Mouse (Mus musculus): ENCODE data around the gene Otud7b.

The Otud7b gene

DNA sequence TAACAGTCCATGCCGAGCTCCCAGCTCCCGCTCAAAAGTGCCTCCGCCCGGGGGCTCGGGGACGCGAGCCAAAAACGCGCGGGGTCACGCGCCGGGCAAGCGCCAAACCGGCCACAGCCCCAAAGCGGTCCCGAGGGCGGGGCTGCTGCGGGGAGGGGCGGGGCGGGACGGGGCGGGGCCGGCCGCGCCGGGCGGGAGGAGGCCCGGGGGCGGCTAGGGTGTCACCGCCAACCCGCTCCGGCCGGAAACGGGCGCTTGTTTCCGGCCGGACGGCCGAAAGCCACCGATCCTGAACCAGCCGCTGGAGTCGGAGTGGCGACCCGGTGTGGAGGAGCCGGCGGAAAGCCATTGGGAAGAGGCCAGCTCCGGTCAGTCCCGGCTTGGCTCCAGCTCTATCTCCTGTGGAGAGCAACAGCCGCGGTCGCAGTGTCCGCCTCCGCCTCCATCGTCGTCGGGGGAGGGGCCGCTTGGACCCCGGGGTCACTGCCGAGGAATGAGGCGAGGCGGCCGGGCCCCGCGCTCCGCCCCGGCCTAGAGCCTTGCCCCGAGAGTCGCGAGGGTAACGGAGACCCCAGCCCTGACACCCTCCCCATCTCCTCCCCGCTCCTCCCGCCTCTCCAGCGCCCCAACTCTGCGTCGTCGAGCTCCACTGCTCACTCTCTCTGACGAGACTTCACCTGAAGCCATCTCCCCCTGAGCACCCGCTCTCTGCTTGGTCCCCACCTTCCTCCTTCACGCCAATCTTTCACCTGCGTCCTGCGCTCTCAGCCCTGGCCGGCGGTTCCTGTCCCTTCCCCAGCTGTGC is at the start of gene Otud7b:
Otud7b (plus strand) TSS at position 267 of the 805 bp plus-strand sequence.
- no peak for DNase-seq (ENCODE audit: low read depth, low spot score)

DNA sequence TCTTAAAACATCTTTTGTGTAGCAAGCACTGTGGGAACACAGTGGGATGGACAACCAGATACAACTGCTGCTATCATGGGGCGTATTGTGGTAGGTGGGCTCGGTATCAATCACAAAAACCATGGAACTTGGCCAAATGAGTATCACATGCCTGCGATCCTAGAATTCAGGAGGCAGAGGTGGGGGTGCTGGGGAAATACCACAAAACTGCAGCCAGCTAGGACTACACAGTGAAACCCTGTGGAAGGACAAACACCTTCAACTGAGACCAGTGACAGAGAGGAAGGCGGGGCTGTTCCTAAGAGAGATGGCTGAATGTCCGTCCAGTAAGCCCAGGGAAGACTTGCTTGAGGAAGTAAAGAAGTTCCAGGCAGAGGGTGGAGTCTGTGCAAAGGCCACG is 49.0 kb upstream of the Otud7b start:
- no peak for DNase-seq (ENCODE audit: low read depth, low spot score)

GRCm38 (mm10) chr3:96056031-96056430 is 48.3 kb upstream of the Otud7b start:
- no peak for DNase-seq (ENCODE audit: low read depth, low spot score)

DNA sequence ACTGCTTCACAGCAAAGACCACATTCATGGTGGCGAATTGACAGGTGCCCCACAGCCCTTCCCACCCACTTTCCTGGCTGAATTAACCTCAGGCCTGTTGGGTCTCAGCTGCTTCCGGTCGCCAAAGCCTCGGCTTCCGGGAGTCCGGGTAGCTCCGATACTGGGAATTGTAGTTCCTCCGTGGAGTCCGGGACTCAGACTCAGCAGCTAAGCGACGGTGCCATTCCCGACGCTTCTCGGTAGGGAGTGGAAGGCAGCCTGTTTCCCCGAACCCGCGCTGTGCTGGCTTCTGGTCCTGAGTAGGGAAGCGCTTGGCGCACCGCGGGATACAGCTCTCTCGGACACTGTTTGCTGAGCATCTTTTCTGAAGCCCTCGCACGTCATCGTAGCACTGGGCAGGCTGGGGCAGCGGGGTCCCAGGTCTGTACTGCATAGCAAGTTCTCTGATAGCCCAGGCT is 46.6 kb upstream of the Otud7b start:
- peak; percentile 87 for DNase-seq (ENCODE audit: low read depth, low spot score)

DNA sequence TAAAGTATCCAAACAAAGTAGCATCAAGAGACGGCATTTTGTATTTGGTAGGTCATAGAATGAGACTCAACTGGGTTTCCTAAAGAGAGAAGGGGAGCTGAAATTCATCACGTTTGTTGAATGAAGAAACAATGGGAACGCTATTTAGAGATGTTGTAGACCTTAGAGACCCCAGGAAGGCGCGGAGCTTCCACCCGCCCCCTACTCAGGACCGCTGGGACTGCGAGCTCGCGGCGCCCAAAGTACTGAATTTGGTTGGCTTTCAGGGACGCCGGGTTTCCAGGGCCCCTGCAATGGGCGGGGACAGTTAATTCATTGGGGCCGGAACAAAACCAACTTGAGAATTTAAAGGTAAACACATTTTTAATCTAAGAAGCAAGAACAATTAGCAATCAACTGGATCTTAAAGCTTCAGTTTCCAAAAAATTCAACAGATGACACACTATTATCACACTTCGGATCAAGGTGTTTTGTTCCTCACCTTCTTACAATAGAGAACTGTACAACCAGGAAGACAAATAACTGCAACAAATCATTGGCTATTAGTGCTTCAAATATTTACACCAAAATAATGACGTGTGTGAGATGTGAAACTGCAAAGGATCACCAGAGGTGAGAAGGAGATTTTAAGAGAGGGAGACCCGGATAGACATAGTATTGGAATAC is 46.0 kb upstream of the Otud7b start, which contains the start of gene Vps45:
Vps45 (minus strand) TSS at position 236 of the 666 bp plus-strand sequence.
- DNase-seq (ENCODE audit: low read depth, low spot score): no peak

- no peak for DNase-seq (ENCODE audit: low read depth, low spot score)
Observed at GRCm38 (mm10) chr3:96060146-96060545, 44.2 kb upstream of the Otud7b start.

DNA sequence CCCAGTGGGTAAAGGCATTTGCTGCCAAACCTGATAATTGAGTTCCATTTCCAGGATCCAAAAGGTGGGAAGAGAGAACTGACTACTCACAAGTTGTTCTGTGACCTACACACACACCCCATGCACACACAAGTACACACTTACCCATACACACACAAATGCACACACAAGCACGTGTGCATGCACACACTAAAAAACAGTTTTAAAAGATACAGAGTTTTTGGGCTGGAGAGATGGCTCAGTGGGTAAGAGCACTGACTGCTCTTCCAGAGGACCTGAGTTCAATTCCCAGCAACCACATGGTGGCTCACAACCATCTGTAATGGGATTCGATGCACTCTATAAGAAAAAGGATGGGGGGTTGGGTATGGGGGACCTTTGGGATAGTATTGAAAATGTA is 41.0 kb upstream of the Otud7b start:
- no peak for DNase-seq (ENCODE audit: low read depth, low spot score)

DNA sequence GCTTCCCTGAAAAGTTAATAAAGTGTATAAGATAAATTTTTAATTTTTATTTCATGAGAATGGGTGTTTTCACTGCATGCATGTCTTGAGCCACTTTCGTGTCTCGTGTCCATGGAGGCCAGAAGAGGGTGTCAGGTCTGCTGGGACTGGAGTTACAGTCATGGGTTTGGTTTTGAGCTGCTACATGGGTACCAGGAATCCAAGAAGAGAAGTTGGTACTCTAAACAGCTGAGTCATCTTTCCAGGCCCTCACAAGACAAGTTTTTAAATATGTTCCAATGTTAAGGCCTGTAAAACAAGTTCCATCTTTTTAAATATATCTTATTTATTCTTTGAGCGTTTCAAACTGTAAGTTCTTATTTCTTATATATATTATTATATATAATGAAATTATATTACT is 40.1 kb upstream of the Otud7b start:
- no peak for DNase-seq (ENCODE audit: low read depth, low spot score)

- no peak for DNase-seq (ENCODE audit: low read depth, low spot score)
Observed at GRCm38 (mm10) chr3:96065147-96065546, 39.2 kb upstream of the Otud7b start.

DNA sequence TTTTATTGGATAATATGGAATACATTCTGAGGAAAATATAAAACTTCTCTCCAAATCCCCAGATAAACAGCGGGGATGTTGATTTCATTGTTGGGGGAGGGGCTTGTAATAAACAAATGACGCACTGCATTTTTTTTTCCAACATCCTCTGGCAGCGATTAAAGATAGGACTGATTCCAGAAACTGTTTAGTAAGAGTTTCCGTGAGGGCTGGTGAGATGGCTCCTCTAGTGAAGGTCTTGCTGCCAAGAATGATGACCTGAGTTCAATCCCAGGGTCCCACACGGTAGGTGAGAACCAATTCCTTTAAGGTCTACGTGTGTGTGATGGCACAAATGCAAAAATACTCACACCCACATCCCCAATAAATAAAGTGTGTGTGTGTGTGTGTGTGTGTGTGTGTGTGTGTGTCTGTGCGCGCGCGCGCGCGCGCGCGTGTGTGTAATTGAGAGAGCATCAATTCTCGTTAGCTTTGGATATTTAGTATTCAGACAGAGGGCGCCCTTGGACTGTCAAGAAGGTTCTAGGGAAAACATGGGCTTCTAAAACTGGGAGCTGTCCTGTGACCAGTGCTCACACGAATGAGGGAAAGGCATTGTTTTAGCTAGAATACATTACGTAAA is 38.5 kb upstream of the Otud7b start:
- DNase-seq (ENCODE audit: low read depth, low spot score): no peak

- no peak for DNase-seq (ENCODE audit: low read depth, low spot score)
Observed at GRCm38 (mm10) chr3:96066741-96067140, 37.6 kb upstream of the Otud7b start.

DNA sequence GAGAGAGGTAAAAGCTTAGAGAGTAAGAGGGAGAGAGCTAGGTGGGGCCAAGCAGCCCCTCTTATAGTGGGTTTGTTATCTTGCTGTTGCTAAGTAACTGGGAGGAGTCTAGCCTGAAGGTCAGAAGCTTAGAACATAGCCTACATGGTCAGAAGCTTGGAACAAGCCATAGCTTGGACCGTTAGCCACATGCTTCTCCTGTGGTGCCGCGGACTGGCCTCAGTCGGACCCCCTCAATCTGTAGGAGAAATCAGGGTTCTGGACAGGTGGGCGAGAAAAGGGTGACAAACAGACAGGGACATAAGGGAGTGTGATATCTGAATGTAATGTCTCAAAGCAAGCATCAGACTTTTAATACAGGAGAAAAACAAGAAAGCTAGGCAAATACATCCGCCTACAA is 35.3 kb upstream of the Otud7b start:
- DNase-seq (ENCODE audit: low read depth, low spot score): no peak

DNA sequence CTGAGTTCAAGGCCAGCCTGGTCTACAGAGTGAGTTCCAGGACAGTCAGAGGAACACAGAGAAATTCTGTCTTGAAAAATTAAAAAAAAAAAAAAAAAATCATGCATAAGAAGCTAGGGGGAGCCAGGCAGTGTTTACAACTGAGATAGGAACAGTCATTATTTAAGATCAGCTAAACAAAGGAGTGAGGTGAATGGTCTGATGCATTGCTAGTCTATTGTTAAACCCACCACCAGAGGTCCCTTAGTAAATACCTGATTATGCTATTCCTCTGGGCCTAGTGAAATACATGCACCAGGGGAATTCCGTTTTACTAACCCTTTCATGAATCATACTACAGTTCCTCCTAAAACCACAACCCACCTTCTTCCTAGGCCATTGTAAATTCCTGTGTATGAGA is 34.8 kb upstream of the Otud7b start:
- DNase-seq (ENCODE audit: low read depth, low spot score): no peak

DNA sequence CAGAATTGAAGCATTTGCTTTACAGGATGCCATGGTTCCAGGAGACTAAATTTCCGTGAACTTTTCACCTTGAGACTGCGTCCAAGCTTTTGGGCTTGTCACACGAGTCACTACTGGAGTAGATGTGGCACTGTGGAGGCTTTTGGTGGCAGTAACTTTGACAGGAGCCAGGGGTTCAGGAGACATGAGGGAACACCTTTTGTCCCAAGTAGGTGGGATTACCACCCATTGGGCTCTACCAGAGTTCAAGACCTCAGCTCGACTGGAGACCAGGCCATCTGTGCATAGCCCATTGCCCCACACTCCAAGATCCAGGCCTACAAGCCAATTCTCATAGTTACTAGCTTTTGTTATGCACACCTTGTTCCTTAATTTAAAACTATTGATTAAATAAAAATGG is 34.1 kb upstream of the Otud7b start:
- DNase-seq (ENCODE audit: low read depth, low spot score): no peak

DNA sequence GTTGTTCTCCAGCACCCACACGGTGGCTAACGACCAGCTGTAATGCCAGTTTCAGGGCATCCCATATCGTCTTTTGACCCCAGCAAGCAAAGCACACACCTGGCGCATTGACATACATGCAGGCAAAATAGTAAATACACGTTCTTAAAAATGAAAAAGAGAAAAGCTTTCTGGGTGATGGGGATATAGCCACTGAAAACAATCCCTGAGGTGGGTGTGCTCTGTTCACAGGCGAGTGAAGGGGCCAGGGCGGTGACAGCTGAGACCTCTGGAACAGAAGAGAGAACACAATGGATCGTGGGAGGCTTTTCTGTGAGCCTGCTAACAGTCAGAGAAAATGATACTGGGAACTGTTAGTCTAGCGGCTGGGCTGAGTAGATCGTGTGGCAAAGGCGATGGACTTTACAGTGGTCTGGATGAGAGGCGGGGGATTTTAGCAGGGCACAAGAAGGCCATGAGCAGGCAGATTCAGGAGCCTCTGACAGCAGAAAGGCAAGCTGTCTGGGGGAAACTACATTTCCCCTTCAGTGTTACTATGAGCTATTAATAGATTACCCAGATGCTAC is 31.3 kb upstream of the Otud7b start:
- no peak for DNase-seq (ENCODE audit: low read depth, low spot score)

DNA sequence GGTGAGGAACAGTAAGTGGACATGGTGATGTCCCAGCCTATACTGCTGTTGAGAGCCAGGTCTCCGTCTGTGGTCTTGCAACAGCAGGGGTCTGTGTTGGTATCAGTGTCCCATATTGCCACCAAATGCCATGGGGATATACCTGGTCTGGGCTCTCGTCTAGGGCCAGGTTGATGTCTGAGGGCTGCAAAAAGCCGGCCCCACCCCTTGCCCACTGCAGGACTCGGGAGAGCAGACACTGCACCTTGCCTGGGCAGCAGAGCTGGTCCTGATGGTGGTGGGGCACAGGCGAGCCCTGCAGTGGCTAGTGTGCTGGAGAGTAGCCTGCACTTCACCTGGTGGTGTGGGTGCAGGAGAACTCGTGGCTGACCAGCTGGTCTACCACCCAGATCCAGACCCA is 26.3 kb upstream of the Otud7b start:
- DNase-seq (ENCODE audit: low read depth, low spot score): no peak

DNA sequence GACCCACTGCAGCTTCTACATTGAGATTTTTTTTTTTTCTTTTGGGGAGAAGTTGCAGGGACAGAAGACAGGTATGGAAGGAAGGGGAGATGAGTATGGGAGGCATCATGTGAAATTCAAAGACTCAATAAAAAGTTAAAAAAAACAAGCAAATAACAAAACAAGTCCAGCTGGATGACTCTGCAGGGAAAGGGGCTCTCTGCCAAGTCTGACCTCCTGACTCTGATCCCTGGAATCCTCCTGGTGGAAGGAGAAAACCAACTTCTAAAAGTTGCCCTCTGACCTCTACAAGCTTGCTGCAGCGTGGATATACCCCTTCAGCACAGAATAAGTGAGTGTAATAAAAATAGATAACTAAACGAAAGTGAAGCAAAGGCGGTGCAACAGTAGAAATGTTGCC is 25.6 kb upstream of the Otud7b start:
- no peak for DNase-seq (ENCODE audit: low read depth, low spot score)

GRCm38 (mm10) chr3:96081006-96081405 is 23.3 kb upstream of the Otud7b start:
- DNase-seq (ENCODE audit: low read depth, low spot score): no peak

DNA sequence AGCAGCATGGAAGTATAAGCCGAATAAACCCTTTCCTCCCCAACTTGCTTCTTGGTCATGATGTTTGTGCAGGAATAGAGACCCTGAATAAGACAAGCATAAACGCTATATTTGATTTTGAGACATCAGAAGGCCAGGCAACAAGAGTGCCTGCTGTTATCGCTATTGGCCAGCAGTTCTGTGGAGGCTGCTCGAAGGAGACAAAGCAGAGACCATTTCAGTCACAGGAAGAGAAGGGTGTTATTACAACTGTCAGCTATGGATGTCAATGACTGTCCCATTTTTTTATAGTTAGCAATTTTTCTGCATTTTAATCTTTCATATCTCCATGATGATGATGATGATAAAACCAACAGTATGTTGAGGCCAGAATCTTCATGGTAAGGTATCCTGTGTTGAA is 22.7 kb upstream of the Otud7b start:
- no peak for DNase-seq (ENCODE audit: low read depth, low spot score)

- DNase-seq (ENCODE audit: low read depth, low spot score): no peak
Observed at GRCm38 (mm10) chr3:96082100-96082499, 22.2 kb upstream of the Otud7b start.

DNA sequence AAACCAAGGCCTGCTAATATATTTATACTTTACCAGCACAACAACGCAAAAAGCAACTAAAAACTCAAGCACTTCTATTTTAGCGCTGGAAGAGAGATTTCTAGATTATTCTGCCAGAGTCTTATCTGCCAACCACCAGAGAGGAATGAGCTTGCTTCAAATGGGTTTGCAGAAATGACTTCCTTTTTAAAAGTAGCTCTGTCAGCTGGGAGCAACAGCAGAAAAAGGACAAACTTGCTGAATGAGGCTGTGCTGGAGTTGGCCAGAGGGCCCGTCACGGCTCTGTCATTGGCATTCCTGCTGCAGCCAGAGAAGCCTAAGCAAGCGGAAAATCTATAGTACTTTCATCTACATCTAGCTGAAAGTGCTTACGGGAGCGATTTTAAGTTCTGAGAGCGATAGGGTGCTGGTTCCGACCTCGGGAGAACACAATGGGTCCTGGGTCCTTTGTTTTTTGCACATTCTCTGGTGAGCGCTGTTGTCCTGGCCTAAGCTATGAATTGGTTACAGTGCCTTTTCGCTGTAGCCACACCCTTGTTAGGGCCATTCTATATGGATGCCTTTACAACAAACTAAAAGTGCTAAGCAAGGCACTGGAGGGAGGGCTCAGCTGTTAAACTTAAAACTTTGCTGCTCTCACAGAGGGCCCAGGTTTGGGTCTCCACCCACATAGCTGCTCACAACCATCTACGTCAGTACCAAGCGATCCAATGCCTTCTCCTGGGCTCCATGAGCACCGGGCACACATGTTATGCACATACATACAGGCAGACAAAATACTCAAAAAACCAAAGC is 21.4 kb upstream of the Otud7b start:
- no peak for DNase-seq (ENCODE audit: low read depth, low spot score)

All from WW6 (cell line).